Mouse (Mus musculus) c-Kit-positive CD71-negative TER-119-negative erythroid progenitor cells, embryonic 14.5 days (primary cell): Measurements from ENCODE around the gene Crkl.
"Not testable (repeated sequence)": the region's sequence is repeated elsewhere in the genome, so short reads cannot be mapped to it uniquely, and the experiment has no call there.

Source experiments
- DNase-seq: peaks from one replicate; pipeline ENCODE4 v3.0.0-alpha.2; 2013; ENCODE audit warnings: low read depth

Gene Crkl

DNA sequence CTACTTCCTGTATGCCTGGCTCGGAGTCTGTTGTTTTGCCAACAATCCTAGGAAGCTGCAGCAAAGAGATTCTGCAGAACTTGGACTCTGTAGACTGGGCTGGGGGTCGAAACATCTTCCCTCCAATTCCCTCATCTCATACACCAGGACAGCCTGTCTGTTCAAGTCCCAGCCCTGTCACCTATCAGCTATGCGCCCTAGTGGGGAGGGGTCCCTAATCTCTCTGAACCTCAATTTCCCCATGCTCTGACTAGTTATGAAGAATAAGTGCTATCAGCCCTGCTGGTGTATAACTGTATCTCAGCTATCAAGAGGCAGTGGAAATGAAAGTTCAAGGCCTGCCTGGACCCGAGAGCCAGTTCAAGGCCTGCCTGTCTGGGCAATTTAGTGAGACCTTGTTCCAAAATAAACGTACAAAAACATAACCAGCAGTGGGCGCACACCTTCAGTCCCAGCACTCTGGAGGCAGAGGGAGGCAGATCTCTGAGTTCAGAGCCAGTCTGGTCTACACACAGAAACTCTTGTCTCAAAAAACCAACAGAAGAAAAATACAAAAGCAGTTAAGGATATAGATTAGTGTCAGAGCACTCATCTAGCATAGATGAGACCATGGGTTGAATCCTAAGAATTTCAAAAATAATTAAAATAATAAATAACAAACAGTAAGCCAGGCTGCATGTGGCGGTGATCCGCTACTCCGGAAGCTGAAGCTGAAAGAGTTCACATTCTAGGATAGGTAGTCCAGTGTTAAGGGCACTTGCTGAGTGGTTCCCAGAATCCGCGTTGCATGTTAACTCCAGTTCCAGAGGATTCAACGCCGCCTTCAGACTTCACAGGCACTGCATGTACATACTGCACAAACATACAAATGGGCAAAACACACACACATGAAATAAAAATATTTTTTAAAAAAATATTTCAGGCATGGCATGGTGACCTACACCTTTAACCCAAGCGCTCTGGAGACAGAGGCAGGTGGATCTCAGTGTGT, 37.0 kb downstream of the Crkl start:
- DNase-seq, result no peak

DNA sequence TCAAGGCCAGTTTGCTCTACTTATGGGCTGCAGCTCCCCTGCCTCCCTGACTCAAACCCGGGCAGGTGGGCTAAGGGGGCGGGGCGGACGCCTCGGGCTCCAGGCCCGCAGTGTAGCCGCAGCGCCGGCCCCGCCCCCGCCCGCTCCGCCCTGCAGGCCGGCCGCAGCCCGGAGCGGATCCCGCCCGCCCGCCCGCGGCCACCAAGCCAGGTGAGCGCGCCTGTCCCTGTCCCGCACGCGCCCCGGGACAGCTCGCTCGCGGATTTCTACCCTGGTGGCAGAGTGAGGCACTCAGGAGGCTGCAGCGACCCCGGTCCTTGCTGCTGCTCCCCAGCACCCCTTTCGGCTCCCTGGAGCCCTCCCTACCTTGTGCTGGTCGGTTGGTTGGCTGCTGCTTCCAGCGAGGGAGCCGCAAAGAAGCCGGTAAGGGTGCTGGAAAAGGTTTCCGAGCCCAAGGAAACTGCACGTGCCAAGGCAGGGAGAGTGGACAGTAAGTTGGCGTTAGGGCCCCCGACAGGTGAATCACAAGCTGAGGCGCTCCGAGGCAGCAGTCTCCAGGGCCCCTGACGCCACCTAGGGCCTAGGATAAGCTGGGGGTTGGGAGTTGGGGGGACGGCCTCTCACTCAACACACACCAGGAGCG, 37.8 kb downstream of the Crkl start, which contains the start of gene Aifm3:
TSS of gene Aifm3 (plus strand) at position 143 of the 643 bp plus-strand sequence.
- DNase-seq, result no peak

DNA sequence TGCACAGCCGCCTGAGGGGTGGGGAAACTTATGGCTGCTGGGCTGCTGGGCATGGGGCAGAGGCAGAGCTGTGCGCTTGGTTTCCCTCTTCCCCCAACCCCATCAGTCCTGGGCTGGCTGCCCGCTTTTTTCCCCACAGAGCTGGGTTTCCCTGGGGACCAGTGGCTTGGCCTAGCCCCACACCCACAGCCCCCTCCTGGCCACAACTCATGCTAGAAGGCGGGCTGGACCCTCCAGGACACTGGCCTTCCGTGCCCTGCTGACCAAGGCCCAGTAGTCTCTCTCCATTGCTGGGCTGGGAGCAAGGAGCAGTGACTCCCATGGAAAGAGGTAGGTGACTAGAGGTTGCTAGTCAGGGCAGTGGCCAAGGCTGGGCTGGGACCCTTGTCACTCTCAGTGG, 39.4 kb downstream of the Crkl start:
- DNase-seq, result no peak

DNA sequence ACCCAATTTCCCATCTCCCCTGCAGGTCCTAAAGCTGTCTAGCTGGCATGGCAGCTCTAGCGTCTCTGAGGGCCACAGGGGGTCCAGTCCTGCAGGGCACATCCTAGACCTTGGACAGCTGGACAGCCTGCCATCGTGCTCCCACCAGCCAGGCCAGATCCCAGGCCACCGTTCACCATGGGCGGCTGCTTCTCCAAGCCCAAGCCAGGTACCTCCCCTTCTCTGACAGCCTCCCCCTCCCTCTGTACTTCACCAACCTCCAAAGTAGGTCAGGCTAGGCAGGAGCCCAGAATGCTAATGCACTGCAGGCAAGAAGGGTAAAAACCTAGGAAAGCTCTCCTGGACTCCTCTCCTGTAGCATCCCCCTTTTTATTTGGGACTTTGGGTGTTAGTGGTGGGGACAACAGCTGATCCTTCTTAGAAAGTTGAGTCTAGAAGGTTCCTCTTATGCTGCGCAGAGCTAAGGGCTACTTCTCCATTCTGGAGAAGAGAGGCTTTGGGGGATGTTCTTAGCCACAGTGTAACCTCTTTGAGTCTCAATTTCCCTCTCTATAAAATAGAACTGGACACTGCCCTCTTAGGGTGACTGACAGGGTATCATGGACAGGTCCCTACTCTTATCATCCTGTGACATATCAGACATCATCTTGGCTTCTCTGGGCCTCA, 40.2 kb downstream of the Crkl start:
- DNase-seq, result no peak

DNA sequence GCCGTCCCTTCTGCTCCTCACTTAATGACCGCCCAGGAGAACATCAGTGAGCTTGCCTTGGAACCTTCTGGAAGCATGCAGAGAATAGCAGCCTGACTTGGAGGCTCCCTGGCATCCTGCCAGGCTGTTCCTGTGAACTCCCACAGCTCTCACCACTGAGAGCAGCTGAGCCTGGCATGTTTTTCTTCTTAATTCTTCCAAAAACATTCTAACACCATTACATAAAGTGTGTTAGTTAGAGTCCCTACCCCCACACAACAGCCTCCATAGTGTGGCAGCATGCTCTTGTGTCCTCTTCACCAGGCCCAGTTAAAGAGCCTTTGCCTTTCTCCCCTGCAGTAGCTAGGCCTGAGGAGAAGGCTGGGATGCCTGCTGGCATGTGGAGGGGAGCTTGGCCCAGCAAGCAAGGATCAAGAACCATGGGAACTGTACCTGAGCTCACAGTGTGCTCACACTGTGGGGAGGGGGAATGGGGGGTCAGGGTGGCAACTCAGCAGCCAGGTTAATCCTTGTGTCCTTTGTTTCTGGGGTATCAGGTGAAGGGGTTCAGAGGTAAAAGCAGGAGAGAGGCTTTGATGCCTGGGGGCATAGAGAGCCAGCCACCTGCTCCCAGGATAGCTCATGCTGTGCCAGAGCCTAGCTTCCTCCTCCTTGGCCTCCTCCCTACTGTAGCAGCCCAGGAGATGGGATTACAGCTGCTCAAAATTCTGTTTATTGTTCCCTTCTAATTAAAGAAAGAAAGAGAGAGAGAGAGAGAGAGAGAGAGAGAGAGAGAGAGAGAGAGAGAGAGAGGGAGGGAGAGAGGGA, 44.9 kb downstream of the Crkl start:
- no peak for DNase-seq

DNA sequence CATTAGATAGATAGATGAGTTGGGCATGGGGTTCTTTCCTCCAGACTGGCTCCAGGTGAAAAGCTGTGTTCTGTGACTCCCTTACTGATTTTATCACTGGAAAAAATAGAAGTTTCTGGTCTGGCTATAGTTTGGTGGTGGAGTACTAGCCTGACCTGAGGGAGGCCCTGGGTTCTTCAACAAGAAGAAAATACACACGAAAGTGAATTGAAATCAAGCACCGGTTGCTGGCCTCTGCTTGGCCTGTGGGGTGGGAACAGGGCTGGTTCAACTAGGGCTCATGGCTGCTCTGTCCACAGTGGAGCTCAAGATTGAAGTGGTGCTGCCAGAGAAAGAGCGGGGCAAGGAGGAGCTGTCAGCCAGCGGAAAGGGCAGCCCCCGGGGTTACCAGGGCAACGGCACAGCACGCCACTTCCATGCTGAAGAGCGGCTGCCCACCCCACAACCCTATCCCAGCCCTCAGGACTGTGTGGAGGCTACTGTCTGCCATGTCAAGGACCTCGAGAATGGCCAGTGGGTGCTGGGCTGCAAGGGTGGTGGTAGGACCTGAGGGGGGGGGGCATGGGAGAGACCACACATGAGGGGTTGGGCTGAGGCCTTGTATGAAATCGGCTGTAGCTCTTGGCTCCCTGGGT, 47.6 kb downstream of the Crkl start:
- no peak for DNase-seq

DNA sequence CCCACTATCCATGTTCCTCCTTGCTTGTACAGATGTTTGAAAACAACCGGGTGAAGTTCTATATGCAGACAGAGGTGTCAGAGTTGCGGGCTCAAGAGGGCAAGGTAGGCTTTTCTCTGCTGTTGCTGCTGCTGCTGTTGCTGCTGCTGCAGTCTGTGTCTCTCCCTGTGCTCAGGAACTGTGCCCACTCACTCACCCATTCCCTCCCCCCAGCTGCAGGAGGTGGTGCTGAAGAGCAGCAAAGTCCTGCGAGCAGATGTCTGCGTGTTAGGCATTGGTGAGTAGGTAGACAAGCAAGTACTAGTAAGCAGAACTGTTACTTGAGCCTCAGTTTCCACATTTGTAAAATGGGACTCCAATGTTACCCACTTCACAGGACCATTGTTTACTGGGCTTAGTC, 50.9 kb downstream of the Crkl start:
- no peak for DNase-seq

DNA sequence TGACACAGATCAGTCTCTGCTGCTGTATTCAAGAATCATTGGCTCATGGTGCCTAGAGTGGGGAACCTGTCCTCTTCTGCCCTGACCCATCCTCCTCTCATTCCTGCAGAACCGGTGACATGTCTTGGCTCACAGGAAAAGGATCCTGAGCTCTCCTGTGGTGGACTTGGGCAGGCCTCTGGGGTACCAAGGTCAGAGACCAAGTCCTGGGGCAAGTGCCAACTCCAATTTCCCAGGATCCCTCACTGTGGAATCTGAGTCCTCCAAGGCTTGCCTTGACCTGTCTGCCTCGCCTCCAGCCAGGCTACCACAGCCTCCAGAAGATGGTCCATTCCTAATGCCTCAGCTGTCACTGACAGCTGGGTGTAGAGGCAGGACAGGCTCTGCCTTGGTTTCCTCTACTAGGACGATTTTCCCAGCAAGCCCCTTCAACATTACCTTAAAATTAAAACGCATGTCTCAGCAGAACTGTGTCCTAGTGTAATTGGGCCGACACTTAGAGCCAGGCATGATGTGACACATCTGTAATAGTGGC, 55.3 kb downstream of the Crkl start:
- no peak for DNase-seq

DNA sequence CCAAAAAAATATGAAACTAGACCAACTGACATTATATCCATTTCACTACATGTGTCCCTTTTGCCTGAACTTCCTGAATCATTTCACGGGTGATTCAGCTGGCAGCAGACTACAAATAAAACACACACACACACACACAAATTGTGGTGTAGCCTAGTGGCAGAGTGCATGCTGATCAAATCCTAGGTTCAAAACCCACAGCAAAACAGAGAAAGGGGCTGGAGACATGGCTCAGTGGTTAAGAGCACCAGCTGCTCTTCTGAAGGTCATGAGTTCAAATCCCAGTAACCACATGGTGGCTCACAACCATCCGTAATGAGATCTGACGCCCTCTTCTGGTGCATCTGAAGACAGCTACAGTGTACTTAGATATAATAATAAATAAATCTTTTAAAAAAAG, 56.2 kb downstream of the Crkl start:
- DNase-seq, result not testable (repeated sequence)

DNA sequence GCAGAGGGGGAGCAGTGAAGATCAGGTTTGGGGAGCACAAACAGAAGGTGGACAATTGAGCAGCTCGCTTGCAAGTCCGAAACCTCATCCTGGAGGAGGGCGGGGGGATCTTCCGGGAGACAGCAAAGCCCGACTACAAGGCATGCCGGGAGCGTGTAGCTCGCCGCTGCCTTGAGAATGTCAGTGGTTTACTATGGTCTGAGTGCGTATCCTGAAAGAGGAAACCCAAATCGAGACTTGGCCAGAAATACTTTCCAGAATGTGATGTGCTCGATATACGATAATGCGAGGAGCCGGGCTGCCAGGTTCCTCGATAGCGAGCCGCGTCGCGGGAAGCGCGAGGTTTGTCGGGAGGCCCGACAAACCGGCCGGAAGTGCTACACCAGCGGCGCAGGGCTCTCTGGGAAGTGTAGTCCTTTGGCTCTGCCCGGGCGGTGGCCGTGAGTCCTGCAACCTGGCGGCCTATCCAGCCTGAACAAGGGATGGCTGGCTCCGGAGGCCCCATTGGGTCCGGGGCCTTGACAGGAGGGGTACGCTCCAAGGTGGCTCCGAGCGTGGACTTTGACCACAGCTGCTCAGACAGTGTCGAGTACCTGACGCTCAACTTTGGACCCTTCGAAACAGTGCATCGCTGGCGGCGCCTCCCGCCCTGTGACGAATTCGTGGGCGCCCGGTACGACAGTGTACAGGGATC, 56.9 kb downstream of the Crkl start, which contains the start of gene Lztr1:
TSS of gene Lztr1 (plus strand) at position 143 of the 694 bp plus-strand sequence.
- peak; percentile 78 for DNase-seq

DNA sequence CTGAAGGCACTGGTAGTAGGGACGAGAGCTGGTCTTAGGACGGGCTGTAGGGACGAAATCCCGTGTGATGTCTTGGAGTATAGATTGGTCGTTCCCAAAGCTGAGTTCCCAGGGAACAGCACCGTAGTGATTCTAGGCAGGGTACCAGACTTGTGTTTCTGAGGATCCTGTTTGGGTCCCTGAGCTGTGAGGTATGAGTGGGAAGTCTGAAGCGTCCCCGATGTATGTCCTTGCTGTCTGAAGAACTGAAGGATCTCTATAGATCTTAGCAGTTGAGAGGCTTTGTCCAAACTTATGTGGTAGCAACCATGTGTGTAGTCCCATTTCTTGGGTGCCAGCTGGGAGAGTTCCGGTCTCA, 57.4 kb downstream of the Crkl start:
- DNase-seq, result no peak

DNA sequence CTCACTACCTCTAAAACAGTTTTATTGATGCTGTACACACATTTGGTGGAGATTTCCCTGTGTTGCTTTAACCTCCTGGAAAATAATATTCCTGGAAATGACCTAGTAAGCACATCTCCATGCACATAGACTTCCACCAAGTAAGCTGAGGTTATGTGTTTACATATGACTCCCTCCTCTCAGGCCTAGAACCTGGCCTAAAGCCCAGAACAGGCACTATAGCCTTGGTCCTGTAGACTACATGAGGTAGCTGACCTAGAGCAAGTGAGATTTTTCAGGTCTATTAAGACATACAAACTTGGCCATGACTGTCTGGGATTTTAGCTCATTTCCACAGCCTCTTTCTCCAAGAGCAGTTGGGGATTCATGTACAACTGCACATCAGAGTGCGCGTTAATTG, 58.4 kb downstream of the Crkl start:
- DNase-seq, result no peak

DNA sequence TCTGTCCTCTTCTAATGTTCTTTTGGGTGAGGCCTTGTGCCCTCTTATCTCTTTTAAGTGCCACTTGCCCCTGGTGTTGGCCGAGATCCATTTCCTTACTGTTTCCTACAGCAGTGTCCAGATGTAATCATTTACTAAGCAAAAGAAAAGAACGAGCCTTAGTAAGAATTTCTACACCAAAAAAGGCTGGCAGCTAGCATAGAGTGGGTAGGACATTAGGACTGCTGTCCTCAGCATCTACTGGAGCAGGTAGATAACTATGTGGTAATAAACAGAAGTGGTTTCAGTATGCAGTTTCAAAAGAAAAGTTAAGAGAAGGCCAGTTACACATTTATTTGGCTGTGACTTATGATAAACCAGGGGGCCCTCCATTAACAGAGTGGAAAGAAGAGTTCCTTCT, 58.9 kb downstream of the Crkl start:
- no peak for DNase-seq

DNA sequence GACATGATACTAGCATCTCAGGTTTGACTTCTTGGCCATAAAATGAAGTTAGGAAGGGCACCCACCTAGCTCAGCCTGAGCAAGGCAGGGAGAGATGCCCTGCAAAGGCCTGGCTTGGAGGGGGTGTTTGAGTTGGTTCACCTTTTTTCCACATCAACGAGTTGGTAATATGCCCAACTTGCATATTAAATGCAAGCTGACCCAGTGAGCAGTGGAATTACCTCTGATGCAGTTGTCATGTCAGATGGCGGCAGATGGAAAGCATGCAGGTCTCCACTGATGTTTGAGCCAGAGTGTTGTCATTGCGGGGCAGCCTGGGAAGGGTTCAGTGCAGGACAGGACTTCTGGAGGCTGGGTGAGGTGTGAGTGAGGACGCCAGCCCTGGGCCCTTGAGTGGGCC, 59.6 kb downstream of the Crkl start:
- no peak for DNase-seq

DNA sequence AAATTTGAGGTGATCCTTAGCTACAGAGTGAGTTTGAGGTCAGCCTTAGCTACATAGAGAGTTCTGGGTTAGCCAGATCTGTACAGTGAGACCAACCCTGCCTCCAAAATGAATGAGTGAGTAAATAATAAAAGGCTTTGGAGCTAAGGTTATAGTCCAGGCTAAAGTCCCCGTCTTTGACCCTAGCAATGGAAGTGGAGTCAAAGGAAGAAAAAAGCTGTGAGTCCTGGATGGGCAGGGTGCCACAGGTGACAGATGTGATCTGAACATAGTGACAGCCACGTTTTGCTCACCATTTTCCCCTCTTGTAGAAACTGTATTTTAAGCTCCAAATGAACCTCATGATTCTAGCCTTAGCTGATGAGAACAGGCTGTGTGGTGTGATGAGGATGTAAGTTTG, 67.1 kb downstream of the Crkl start:
- no peak for DNase-seq

DNA sequence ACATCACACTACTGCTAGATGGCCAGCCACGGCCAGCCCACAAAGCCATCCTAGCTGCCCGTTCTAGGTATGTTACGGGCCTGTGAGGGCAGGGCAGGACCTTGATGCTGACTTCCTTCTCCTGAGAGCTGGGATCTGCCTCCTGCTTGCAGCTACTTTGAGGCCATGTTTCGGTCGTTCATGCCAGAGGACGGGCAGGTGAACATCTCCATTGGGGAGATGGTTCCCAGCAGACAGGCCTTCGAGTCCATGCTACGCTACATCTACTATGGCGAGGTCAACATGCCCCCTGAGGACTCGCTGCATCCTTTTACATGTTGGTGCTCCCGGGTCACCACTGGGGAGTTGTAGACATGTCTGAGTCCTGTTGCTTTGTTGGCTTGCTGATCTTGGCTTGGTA, 72.4 kb downstream of the Crkl start:
- no peak for DNase-seq

DNA sequence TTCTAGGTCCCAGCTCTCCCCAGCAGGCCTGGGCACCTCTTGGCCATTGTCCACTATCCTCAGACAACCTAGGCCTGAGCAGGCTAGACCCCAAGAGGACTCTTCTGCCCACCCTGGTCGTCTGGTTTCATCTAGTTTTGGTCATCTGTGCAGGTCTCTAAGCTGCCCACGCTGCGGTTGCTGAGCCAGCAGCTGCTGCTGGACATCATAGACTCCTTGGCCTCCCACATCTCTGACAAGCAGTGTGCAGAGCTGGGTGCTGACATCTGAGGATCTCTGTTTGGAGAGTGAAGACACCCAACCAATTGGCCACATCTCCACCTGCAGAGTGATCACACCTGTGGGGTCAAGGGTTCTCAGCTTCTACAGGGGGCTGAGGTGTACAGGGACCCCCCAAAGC, 73.7 kb downstream of the Crkl start:
- no peak for DNase-seq

DNA sequence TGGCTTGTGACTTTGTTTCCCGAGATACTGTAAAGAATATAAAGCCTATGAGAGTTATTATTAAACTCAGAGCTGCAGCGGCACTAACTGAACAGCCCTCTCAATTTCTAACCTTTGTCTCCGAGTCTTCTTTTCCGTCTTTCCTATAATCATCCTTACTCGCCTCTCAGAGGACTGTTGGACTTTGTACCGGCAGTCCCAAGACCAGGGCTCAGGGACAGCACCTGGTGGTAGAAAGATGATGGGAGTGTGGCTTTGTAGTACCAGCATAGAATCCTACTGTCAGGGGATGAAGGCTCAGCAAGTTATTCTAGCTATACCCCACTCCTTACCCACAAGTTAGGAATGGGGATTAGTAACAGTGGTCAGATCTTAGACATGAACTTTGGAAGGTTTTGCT, 74.4 kb downstream of the Crkl start:
- DNase-seq, result no peak

DNA sequence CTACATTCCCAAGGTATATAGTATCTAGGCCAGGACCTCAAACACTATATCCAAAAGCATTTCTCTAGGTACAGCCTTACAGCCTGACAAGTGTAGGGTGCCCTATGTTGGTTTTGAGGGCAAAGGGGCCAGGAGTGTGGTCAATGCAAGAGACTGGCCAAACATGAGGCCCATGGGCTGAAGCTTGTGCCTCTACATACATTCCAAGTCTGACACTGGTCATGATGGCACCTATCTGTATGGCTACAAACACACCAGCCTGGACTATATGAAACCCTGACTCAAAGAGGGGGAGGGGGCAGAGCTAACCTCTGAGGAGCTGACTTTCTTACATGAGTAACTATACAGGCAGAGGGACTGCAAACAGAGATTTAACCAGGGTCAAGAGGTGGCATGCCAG, 75.8 kb downstream of the Crkl start:
- no peak for DNase-seq

DNA sequence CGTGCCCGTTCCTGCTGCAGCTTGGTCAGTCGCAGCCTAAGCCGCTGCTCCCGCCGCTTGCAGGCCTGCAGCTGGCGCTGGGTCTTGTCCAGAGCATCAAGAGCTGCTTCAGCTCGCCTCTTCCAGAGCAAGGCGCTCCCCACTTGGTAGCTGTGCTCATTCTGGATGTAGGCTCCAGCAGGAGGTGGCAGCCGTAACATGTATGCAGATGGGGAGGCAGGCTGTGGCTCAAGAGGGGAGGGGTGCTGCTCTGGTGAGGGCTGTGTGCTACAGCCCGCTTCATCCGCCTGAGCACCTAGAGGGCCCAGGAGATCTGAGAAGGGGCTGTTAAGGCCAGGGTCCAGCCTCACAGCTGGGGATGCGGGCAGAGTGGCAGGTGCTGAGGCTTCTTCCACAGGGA, 76.5 kb downstream of the Crkl start:
- DNase-seq, result no peak
